Mouse (Mus musculus) bone marrow macrophage, adult 2 months (primary cell): ENCODE results near the gene Acsm5.

Source experiments
- CTCF ChIP-seq: IDR thresholded peaks from 2 replicates; pipeline ENCODE4 v1.5.1; 2012; ENCODE audit warnings: low read depth, mild to moderate bottlenecking, low read length, moderate library complexity
- POLR2A ChIP-seq: IDR thresholded peaks from 2 replicates; pipeline ENCODE4 v1.6.1; 2012; ENCODE audit warnings: mild to moderate bottlenecking, low read depth, low read length, borderline replicate concordance

DNA sequence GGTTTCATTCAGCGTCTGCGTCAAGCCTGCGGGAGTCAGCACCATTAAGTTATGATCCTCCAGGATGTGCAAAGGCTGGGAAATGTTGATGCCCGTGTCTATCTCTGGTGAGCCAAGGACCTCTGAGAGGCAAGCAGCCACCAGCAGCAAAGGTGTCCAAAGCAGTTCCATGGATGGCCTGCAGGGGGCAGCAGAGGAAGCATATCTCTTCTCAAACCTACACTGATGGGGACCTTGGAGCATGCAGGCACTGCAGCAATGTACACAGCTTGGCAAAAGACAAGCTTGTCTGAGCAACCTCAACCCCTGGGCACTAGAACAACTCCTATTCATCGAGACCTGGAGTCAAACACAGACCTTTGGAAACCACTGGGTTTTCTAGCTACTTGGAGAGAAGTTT lies 391 bp downstream of the Acsm5 start:
- TF ChIP-seq CTCF: peak; percentile 56
- no peak for TF ChIP-seq POLR2A
